Mouse (Mus musculus) left cerebral cortex, adult 11 months (tissue): ENCODE data around the gene Polr2l.

ENCODE experiments used
- DNase-seq: peaks from one replicate; pipeline ENCODE4 v3.0.0; 2022; ENCODE audit warnings: low spot score

Gene Polr2l

GRCm38 (mm10) chr7:141432186-141432611 lies 42.7 kb downstream of the Polr2l start:
- no peak for DNase-seq

DNA sequence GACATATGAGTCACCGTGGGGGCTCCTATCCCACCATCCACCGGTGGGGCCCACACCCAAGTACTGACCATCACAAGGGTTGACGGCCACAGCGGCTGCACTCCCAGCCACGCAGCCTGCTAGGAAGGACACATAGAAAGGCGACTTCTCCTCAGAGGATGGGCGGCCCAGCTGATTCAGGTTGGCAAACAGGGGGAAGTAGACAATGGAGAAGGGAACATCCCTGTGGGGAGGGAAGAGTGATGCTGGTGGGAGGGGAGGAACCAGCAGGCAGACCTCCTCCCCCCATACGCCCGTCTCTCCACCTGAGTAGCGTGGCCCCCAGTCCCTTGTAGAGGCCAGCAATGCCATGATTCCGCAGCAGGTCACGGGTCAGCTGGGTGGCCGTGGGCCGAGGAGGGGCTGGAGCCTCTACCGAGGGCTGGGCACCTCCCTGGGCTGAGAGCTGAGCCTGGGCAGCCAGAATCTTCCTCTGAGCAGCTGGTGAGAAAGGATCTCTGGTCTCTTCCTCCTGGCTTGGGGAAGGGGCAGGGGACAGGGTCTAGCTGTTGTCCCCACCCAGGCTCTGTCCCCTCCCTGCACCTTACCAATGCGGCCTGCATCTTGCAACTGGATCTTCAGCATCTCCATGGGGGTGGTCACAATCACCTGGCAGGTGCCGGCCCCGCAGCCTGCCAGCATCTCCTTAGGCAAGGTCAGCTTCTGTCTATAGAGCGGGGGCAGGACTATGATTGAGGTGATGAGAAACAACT lies 43.3 kb downstream of the Polr2l start:
- DNase-seq: no peak

DNA sequence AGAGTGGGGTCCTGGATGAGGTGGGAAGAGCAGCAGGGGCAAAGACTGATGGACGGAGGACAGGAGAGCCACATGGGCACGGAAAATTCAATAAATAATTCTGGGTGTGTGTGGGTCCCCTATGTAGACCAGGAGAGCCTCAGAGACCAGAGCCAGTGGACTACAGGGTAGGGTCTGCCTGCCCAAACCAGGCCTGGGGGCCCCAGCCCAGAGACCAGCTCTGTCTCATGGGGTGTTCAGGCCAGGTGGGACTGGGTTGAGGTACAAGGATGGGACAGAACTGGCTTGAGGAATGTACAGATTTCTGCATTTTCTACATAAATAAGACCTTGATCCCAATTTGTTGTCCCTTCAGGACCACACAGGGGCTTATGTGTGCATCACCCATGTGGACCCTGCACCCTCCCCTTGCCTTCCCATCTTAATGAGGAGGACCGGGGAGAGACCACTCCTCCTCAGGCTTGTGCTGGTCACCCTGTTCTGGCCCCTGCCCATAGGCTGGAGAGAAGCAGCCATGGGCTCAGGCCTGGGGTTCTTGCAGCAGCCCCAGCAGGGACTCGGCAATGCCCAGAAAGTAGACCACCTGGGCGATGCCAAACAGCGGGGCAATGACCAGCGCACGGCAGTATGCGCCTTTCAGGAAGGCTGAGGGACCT lies 44.2 kb downstream of the Polr2l start:
- no peak for DNase-seq

DNA sequence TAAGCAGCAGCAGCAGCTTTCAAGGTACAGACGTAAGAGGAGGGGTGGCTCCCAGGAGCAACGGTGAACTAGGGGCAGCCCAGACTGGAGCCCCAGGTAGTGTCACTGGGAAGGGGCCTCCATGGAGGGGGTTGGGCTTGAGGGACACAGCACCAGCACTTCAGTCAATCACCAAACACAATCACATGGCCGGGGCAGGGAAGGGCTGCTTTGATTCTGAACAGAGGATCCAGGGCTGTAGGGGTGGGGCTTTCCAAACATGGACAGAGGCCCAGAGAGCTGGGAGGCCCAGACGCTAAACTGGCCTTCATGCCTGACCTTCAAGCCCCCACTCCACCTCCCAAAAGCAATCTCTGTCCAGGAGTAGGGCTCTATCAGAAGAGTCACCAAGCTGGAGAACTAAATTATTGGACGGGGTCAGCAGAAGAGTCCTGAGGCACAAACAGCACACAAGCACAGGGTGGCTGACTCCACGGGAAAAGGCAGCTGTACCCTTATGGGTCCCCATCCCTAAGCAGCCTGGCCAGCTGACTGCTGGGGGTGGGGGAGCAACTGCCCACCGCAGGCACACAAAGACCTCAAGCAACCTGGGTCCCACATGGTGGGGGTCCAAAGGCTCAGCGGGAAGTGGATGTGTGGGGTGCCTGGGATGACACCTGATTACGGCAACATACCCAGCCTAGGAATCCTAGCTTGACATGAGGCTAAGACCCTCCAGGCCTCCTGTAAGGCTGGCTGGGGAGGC lies 44.9 kb downstream of the Polr2l start:
- no peak for DNase-seq

DNA sequence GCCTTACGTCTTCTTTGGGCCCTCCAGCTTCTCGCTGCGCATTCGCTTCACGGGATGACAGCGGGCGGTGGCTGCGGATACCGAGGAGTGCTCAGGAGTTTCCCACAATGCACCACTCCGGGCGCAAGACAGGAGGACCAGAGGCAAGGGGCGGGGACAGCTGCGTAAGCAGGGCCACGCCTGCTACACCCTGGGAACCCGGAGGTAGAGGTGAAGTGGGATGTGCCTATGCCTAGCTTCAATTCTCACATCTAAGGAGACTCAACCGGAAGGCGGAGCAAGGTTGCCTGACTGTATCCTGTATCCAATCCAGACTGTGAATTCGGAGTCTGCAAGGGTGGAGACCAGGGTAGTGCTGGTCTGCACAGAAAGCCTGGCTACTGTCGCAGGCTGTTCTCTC lies 45.6 kb downstream of the Polr2l start, which contains the start of gene Cend1:
Cend1 (minus strand) TSS at position 182 of the 400 bp plus-strand sequence.
- peak; percentile 89 for DNase-seq

DNA sequence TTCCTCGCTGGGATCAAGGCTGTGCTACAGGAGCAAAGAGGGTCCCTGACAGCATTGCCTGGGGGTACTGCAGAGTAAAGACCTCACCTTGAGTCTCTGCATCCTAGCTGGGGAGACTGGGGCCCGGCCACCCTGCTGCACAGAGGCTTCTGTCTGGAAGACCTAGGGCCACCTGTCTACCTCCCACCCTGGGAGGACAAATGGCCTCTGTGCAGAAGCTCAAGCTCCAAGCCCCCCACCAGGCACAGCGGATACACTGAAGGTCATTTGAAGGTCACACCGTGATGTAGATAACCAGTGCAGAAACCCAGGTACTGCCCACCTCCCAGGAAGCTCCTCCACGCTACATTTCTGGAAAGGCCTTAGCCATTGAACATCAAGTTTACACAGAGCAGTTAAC lies 46.2 kb downstream of the Polr2l start:
- DNase-seq: no peak

DNA sequence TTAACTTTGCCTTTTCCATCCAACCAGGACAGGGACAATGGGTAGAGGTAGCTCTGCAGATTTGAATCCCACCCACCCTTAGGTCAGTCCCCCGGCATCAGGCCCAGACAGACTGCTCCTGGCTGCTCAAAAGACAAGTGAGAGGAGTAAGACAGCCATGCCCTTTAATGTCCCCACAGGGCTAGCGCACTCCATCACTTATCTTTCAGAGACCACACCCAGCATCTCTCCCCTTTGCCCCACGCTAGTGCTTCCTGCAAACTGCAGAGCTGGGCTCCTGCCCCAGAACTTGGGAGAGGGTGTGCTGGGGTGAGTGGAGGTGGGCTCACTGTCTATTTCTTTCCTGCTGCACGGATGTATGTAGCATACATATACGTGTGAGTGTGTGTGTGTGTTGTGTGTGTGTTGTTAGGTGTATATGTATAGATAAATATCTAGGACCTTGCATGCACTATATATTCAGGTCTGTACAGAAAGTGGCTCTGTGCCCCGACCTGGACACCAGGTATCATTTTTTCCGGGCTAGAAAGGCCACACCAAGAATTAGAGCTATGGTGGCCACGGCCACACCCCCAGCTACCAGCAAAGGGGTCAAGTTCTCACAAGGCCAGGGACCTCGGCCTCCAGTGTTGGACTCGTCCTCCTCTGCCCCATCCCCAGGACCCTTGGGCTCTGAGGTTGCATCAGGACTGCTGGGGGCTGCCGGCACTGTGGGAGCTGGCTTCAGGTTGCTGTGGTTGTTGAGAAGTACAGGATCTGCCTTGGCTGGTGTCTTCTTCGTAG lies 47.8 kb downstream of the Polr2l start:
- no peak for DNase-seq

DNA sequence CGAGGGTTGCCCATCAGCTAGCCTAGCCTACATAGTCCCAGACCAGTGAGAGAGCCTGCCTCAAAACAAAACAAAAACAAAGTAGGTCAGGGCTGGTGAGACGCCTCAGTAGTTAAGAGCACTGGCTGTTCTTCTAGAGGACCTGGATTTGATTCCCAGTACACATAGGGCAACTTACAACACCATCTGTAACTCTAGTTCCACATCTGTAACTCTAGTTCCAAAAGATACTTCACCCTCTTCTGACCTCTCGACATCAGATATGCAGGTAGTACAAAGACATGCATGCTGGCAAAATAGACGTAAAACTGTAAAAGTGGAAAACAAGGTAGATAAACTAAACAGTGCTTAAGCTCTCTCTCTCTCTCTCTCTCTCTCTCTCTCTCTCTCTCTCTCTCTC lies 51.1 kb downstream of the Polr2l start:
- DNase-seq: no peak
